Mouse (Mus musculus) Patski (cell line): ENCODE measurements around the gene Fam193a. TPM values are rescaled to one million over a fixed set of nuclear protein-coding genes. Genes with fewer than 3 reads are reported as not detected.

Experiments used
- ATAC-seq: fragments of 100-300 bp; one replicate; pipeline ENCODE4 v1.8.0; 2021
- CTCF ChIA-PET: fragments of 350-600 bp; sonication (Branson Sonifier 250); formaldehyde crosslinking; loops from one replicate; lab custom pipeline; 2022; ENCODE audit warnings: inconsistent platforms; lab: Charles Lee
- POLR2A ChIA-PET: fragments of 350-600 bp; sonication (Branson Sonifier 250); formaldehyde crosslinking; loops from one replicate; lab custom pipeline; 2022; ENCODE audit warnings: antibody characterized with exemption, inconsistent platforms; lab: Charles Lee
- DNase-seq: peaks from one replicate; pipeline ENCODE4 v3.0.0-alpha.2; 2011; ENCODE audit warnings: low read depth, low spot score
- H3K27me3 ChIP-seq: fragments of 371-371 bp; one replicate; pipeline ENCODE4 v1.5.1; 2021
- CTCF ChIP-seq: fragments of 100-300 bp; IDR thresholded peaks from one replicate; pipeline ENCODE4 v1.5.1; 2021
- in situ Hi-C: fragments of 300-500 bp; cut with MboI; formaldehyde crosslinking; loops from 3 replicates; pipeline ENCODE4 v1.11.1; 2018; ENCODE audit warnings: low pct_unique_long_range_greater_than_20kb, mixed read lengths
- polyA plus RNA-seq: library from polyadenylated mRNA; unstranded; gene quantifications from one replicate; pipeline ENCODE4 v1.2.3, GENCODE M21; 2021

The Fam193a gene
- polyA plus RNA-seq, 1 experiment from 2014 or later: 35.7 TPM

DNA sequence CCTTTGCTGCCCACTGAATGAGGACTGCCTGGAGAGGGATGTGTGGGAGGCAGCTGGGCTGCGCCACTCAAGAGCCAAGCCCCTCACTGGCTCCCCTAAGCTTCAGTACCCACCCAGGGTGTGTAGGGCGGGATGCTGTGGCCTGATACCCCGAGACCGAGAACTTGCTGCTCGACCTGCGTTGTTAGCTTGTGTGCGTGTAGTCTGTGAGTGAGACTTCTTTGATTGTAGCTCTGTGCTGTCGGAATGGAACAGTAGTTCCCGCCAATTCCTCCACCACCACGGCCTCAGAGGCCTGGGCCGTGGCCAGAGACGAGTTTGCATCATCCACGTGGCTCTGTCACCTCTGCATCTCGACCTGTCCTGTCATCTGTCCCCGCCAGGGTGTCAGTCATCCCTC is 116.0 kb downstream of the Fam193a start:
- no peak for DNase-seq
- TF ChIP-seq CTCF: no peak
- CTCF ChIA-PET: no interaction called here
- H3K27me3 ChIP-seq: no peaks in the 10 kb centered on the region
- POLR2A ChIA-PET: no interaction called here
- in situ Hi-C loops: no loop called here
- ATAC-seq: no peak

DNA sequence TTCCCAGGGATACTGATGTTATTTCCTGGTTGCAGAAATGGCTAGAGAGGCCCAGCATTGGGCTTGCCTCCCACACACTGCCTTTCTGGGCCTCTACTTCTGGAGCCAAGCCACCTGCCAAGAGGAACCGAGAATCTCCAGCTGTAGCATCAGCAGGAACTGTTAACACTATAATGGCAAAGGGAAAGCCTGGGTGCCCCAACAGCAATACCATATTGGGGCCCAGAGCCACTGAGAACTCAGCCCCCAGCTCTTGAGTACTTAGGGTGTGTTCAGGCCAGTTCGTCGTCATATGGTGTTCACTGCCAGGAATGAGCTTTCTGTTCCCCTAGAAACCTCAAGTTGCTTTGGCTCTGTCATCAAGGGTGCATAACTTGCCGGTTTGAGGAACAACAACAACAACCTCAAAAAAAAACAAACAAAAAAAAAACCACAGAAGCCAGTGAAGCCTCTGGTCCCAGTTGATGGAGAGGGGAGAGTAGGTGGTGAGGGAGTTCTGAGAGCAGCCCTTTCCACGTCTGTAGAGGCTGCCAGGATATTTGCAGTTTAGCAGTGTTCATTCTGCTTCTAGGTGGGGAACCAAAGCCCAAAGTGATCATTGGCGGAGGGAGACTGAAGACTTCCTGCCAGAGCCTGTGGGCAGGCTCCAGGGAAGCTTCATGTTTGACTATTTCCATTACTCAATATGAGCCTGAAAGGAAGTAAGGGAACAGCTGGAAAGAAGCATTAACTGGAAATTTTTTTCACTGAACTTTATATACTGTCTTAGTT is 117.8 kb downstream of the Fam193a start:
- no peak for DNase-seq
- in situ Hi-C loops: no loop called here

DNA sequence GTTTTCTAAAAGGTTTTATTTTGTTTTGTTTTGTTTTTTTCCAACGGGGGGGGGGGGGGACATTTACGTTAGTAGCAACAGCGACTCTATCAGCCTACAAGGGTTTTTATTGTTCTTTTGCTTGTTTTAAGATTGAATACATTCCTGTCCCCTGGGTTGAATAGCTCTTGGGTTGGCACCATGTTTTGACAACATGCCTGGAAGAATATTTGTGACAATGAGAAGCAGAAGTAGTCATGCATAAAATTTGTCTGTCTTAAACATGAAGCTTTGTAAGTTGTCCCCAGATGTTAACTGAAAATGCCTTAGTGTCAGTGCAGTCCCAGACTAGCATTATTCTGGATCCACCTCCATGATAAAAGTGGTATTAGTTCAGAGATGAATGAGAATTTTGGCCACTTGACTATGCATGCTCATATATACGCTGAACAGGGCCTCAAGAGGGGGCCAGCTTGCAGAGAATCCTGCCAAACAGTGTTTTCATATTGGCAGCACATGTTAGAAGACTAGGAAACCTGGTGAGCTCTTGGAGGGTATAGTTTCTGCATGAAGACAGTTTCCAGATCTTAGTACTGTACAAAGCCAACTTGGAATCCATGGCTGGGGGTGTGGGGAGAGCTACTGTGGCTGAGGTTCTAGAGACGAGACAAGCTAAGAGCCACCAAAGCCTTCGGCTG is 119.1 kb downstream of the Fam193a start:
- H3K27me3 ChIP-seq: no peaks in the 10 kb centered on the region
- ChIA-PET POLR2A (no interaction called here), CTCF (interaction anchor here (1.4 kb wide), 1 partner anchor 9 kb away, joined by 6 read pairs; no protein-coding TSS in a partner anchor)
- in situ Hi-C loops: no loop called here
- ATAC-seq (no peak), DNase-seq (no peak)
- TF ChIP-seq CTCF: no peak

More for the DNA sequence above, 117.8 kb downstream of the Fam193a start:
- ATAC-seq: no peak
- POLR2A ChIA-PET: interaction anchor here (0.6 to 1.1 kb wide), 3 partner anchors 26 to 390 kb away, joined by 3 to 11 read pairs (median 3); no protein-coding TSS in a partner anchor
- no peak for TF ChIP-seq CTCF
- CTCF ChIA-PET: interaction anchor here (0.7 to 1.4 kb wide), 2 partner anchors 10 to 11 kb away, joined by 3 to 7 read pairs; no protein-coding TSS in a partner anchor
- H3K27me3 ChIP-seq: no peaks in the 10 kb centered on the region

DNA sequence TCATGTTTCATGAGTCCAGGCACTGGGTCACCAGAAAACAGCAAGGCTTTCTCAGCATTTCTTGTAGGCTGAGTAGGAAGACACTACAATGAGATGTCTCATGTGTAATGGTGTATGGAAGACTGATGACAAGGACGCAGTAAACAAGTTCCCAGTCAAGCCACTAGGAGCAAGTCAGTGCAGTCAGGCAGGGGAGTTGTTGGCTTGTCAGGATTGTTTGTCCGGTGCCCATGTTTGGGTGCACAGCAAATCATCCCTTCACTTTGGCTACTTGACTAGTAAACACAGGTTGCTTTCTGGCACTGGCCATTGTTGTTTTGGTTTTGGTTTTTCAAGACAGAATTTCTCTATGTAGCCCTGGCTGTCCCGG is 119.7 kb downstream of the Fam193a start:
- in situ Hi-C loops: no loop called here
- POLR2A ChIA-PET: no interaction called here
- ATAC-seq: no peak
- no peaks in the 10 kb centered on the region for H3K27me3 ChIP-seq
- no peak for DNase-seq
- CTCF ChIA-PET: interaction anchor here (1.4 kb wide), 1 partner anchor 10 kb away, joined by 6 read pairs; no protein-coding TSS in a partner anchor
- TF ChIP-seq CTCF: no peak

DNA sequence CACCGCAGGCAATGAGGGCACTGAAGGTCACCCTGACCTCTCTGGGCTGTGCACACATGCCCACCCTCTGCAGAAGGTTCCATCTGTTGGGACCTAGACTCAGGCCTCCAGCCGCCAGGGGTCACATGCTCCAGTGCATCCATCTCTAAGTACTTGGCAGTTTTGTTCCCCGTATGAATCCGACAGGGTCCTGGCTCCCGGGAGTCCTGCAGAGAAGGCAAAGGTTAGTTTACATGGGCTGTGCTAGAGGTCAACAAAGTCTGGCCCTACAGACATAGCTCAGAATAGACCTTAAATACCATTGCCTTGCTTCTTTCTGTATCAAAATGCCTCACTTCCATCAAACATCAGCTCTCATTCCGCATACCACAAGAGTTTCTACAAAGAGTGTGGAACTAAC is 127.0 kb downstream of the Fam193a start:
- no peak for ATAC-seq
- in situ Hi-C loops: no loop called here
- no peak for DNase-seq
- no peaks in the 10 kb centered on the region for H3K27me3 ChIP-seq
- ChIA-PET POLR2A (no interaction called here), CTCF (interaction anchor here (1.2 to 1.4 kb wide), 2 partner anchors 10 to 13 kb away, joined by 3 to 4 read pairs; no protein-coding TSS in a partner anchor)
- TF ChIP-seq CTCF: no peak

DNA sequence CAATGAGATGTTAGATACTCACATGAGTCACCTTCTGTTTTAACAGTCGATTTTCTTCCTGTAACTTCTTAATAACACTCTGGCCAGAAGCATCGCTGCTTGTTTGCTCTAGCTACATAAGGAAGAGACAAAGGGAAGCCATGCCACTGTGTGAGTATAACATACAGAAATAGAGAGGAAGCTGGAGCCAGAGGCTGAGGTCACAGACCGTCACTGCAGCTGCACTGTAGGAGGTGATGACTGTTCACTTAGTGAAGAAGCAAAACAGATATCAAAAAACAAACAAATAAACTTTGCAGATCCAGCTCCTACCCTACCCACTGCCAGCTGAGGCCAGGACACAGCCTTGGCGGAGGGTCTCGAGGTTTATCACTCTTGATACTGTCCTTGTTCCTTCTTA is 131.2 kb downstream of the Fam193a start:
- CTCF ChIA-PET: interaction anchor here (0.7 to 1.4 kb wide), 3 partner anchors 9 to 18 kb away, joined by 3 read pairs; no protein-coding TSS in a partner anchor
- H3K27me3 ChIP-seq: no peaks in the 10 kb centered on the region
- in situ Hi-C loops: no loop called here
- ATAC-seq (no peak), DNase-seq (no peak)
- POLR2A ChIA-PET: interaction anchor here (0.6 kb wide), 1 partner anchor 100 kb away, joined by 3 read pairs; no protein-coding TSS in a partner anchor
- TF ChIP-seq CTCF: no peak

DNA sequence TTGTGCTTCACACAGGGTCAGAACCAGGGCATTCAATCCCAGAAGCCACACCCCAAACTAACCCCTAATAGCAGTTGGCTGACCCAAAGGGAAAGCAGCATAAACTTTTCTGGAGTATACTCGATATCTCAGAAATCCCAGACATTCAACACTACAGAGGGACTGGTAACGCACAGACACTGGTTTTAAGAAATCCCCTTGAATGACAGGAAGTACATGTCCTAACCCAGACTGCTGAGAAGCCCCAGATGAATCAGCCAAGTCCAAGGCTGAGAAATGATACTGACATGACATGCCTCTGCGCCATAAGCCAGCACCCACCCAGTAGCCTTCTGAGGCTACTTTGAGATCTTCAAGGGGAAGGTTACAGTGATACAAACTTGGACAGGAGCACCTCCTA is 131.9 kb downstream of the Fam193a start:
- in situ Hi-C loops: no loop called here
- POLR2A ChIA-PET: no interaction called here

DNA sequence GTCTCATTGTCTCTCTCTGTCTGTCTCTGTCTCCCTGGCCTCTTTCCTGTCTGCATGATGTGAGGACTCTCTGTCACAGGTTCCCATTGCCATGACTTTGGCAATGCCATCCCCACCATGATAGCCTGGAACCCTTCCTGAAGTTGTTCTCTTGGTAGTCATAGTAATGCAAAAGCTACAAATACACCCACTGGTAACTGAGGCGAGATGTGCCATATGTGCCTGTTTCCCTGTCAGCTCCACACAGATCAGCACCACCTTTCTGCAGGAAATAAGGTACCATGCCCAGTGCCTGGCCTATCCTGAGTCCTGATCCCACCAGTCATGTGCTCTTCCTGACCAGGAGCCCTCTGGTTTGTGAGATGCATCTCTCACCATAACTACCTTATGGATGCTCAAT is 132.7 kb downstream of the Fam193a start:
- CTCF ChIA-PET: no interaction called here
- DNase-seq (no peak), ATAC-seq (no peak)
- in situ Hi-C loops: no loop called here
- H3K27me3 ChIP-seq: no peaks in the 10 kb centered on the region
- POLR2A ChIA-PET: no interaction called here
- TF ChIP-seq CTCF: no peak

More for the DNA sequence above, 131.9 kb downstream of the Fam193a start:
- TF ChIP-seq CTCF: no peak
- DNase-seq (no peak), ATAC-seq (no peak)
- H3K27me3 ChIP-seq: no peaks in the 10 kb centered on the region
- CTCF ChIA-PET: interaction anchor here (1.4 kb wide), 1 partner anchor 8 kb away, joined by 3 read pairs; no protein-coding TSS in a partner anchor

DNA sequence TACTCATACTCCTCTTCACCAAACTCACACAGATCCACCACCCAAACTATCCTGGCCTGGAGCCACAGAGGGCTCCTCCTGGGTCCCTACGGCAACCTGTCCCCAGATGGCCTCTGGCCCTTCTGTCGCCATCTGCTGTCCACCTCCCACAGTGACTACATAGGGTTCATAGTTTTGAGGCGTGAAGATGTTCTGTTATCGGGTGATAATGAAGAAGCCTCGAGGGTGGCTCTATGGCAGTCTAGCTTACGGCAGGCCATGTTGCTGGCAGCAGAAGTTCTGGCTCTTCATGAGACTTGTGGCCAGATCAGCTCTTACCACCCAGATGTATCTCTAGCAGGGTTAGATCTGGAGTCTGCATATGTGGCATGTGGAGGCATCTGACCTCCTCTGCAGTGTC is 133.1 kb downstream of the Fam193a start:
- no peak for TF ChIP-seq CTCF
- no peaks in the 10 kb centered on the region for H3K27me3 ChIP-seq
- in situ Hi-C loops: no loop called here
- CTCF ChIA-PET: no interaction called here
- no peak for ATAC-seq
- POLR2A ChIA-PET: no interaction called here
- no peak for DNase-seq

DNA sequence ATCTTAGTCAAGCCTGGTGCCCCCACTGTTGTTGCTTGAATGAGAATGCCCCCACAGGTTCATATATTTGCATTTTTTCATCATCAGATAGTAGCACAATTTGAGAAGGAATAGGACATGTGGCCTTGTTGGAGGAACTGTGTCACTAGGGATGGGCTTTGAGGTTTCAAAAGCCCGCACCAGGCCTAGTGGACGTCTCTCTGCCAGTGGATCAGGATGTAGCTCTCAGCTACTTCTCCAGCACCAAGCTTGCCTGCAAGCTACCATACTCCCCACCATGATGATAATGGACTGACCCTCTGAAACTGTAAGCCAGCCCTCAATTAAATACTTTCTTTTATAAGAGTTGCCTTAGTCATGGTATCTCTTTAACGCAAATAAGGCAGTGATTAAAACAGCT is 142.8 kb downstream of the Fam193a start:
- ChIA-PET CTCF (no interaction called here), POLR2A (interaction anchor here (1.3 kb wide), 1 partner anchor 15 kb away, joined by 4 read pairs; no protein-coding TSS in a partner anchor)
- TF ChIP-seq CTCF: no peak
- H3K27me3 ChIP-seq: no peaks in the 10 kb centered on the region
- ATAC-seq: no peak
- no peak for DNase-seq
- in situ Hi-C loops: loop anchor here (5.0 kb wide), 1 partner anchor 125 kb away; the partner anchor contains the start of gene Mfsd10
